Mouse (Mus musculus) neural tube, embryonic 10.5 days (tissue): ENCODE measurements around the gene 2010003K11Rik.
"Not testable (repeated sequence)": the region's sequence is repeated elsewhere in the genome, so short reads cannot be mapped to it uniquely, and the experiment has no call there.

Experiments used
- DNase-seq: peaks from one replicate; pipeline ENCODE4 v3.0.0-alpha.2; 2017; ENCODE audit warnings: low spot score; ENCODE audit errors: extremely low spot score

Gene 2010003K11Rik

DNA sequence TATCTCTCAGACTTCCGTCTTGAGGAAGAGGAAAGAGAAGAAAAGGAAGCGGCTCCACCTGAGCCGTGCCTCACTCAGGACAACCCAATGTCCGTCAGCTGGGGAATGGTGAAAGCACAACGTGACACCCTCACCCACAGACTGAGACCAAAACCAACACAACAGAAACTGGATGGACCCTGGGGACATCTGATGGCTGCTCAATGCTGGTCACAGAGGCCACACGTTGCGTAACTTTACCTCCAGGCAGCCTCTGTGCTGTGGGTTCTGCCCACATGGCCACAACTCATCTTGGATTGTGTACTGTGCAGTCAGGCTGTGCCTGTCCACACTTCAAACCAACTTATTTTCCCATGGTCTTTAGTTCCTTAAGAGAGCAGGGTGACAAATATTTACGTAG lies 36.4 kb downstream of the 2010003K11Rik start:
- no peak for DNase-seq

- DNase-seq = peak; percentile 73
Observed at GRCm38 (mm10) chr19:4456227-4456626, 42.2 kb downstream of the 2010003K11Rik start.

DNA sequence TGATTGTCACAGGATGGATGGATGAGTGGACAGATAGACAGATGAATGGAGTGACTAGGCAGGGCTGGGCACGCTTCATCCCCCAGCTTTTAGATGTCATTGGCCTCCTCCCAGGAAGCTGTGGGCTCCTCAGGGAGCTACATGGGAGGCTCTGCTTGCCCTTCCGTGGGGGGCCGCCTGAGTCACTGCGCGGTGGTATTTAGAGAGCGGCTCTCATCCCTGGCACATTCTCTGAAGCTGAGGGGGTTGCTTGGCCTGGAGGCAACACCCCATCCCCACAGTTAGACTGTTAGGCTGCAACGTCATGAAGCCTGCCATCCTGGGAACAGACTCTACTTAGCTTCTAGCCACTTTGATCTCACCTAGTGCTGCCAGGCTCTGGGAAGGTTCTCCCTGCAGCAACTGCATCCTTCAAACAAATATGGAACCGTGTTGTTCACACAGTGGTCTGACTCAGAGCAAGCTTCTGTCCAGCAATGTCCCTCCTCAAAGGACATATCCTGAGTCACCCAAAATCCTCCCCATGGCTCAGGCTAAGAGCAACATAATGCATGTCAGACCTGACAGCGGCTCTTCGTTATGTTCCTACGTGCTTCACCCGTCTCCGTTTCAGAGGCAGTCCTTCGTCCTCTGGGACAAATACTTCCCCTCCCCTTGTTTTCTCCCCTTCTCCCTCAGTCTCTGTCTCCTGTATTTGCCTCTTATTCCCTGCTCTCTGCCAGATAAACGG lies 43.1 kb downstream of the 2010003K11Rik start:
- no peak for DNase-seq

DNA sequence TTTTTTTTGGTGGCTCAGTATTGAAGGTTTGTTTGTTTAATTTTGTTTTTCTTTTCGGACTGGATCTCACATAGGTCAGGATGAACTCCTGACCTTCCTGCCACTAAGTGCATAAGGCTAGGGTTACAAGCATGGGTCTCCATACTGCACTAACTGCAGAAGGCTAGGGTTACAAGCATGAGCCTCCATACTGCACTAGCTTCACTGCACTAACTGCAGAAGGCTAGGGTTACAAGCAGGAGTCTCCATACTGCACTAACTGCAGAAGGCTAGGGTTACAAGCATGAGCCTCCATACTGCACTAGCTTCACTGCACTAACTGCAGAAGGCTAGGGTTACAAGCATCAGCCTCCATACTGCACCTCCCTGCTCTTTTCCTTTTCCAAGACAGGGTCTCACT lies 44.3 kb downstream of the 2010003K11Rik start:
- not testable (repeated sequence) for DNase-seq

DNA sequence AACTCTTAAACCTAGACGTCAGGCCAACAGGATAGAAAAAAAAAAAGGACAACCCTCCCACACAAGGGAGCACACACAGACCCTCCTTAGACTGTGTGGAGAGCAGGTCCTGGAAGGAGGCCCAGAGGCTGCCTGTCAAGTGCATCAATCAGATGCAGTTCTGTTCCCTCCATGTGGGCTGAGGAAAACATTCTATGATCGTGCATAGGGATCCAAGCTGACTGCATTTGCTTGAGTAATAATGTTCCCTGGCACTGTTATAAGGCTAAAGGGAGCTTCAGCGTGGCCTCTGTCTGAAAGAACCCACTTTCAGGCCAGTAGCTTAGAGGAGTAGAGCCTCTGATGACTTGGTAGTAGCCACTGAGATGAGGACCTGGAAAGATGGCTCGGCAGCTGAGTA lies 45.9 kb downstream of the 2010003K11Rik start:
- DNase-seq = no peak

DNA sequence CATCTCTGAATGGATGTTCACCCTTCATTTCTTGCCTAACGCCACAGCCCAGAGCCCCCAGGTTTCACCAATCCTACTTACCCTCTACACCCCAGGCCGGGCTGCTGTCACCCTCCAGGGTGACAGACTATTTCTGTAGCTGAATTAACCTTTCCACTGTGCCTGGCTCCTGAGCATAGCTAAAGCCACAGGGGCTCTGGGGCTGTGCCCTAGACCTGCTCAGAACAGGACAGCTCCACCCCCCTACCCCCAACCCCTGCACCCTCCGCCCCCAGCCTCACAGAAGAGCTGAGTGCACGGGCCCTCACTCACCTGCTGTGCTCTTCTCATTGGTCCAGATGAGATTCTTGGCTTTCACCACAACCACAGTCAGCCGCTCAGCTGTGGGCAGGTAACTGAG lies 46.4 kb downstream of the 2010003K11Rik start:
- no peak for DNase-seq

GRCm38 (mm10) chr19:4451098-4451497 lies 47.3 kb downstream of the 2010003K11Rik start:
- no peak for DNase-seq

GRCm38 (mm10) chr19:4450666-4451065 lies 47.7 kb downstream of the 2010003K11Rik start:
- DNase-seq = no peak

DNA sequence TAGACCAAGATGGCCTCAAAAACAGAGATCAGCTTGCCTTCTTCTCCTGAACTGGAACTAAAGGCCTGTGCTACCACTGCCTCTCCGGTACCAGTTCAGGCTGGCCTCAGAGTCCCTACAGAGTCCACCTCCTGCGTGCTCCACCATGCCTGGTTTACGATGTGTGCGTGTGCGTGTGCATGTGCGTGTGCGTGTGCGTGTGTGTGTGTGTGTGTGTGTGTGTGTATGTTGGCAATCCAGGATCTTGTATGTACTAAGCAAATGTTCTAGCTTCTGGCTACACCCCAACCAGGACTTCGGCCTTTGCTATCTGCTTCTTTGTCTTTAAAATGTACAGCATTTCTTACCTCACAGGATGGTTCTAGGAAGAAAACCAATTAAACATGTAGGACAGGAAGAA lies 49.2 kb downstream of the 2010003K11Rik start:
- DNase-seq = no peak

- no peak for DNase-seq
Observed at GRCm38 (mm10) chr19:4447445-4447844, 50.9 kb downstream of the 2010003K11Rik start.
